Mouse (Mus musculus) cerebellum, adult 9-10 months (tissue): ENCODE data around the gene Tanc1.
"Not testable (repeated sequence)": the region's sequence is repeated elsewhere in the genome, so short reads cannot be mapped to it uniquely, and the experiment has no call there.

ENCODE experiments used
- DNase-seq: peaks from one replicate; pipeline ENCODE4 v3.0.0; 2022

The Tanc1 gene

DNA sequence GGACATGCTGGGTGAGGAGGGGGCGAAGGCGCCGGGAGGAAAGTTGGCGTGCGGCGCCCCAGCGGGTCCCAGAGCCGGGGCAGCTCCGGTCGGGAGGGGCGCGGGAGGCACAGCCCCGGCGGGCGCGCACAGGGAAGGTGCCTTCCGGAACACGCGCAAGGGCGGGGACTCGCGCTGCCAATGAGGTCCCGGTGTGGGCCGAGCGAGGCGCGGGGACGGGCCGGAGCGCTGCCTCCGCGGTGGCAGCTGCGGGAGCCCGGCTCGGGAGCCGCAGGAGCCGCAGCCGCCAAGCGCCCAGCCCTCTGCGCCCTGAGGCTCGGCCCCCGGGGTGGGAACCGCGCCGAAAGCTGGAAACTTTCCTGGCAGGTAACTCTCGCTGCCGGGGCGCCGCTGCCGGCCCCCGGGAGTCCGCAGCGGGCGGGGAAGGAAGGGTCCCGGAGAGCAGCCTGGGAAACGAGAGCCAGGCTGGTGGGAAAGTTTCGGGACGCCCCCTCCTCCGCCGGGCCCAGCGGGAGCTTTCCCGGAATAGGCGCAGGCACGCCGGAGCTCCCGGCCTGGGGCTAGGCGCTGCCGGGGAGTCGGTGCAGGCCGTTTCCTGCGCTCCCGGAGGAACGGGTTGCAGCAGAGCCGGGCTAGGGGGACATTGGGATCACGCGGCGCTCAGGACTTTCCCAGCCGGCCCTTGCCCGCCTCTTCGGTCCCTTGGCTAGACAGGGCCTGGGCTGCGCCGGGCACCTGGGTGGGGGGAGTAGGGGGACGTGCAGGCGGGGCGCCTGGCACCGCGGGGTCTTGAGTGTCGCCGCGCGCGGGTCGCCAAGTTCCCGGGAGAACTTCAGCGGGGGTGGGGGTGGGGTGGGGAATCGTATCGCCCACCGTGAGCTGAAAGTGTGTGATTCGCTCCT is at the start of gene Tanc1:
Gene Tanc1 (plus strand): TSS at position 212 of the 902 bp plus-strand sequence.
- peak; percentile 85 for DNase-seq

DNA sequence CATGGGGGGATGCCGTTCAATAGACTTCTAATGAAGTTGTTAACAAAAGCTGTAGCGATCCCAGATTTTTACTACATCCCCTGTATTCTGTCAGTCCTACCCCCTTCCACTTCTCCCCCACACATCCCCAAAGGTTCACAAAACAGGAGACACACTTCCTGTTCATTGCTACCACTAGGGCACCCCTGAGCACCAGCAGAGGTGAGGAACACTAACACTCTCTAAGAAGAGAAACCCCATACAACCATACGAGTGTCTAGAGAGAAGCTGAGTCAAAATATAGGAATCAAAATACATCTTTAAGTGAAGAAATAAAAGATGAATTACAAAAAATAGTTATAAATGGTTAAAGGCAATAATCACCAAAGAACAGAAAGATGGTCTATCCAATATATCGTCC is 49.6 kb upstream of the Tanc1 start:
- no peak for DNase-seq

DNA sequence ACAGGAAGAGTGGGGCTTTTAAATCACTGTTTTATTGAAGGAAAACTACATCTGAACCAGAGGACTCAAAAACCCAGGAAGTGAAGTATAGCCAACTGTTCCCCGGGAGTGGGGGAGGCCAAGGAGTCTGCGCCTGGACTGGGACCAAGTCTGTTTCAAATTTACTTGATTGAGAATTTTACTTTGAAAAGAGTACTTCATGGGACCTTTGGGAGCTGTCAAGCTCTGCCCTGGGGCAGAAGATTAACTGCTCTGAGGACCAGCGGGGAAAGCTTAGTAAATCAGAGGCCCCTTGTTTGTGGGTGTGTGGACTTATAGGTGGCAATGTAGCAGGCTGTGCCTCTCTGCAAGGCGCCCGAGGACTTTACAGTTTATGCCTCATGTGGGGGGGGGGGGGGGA is 49.1 kb upstream of the Tanc1 start:
- no peak for DNase-seq

DNA sequence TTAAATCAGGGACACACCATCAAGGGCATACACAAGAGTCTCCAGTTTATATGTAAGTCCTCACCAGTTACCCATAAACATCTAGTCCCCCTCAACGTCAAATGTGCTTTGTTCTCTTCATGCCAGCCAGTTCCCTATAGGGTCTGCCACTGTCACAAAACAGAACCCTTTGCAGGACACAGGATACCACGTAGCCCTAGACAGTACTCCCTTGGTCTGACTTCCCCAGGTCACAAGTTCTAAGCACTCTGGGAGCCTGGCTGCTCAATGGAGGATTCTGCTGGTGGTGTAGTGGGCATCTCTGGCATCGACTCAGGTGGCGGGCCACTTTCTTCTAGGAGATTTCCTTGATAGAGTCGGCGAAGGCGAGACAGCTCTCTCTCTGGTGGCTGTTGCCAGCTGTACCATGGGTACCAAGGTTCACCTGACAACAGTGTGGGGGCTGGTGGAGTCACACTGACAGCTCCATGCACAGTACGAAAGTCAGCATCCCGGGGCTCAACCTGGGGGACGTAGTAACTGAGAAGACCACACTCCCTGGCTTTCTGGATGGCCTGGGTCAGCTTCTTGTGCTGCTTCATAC is 47.7 kb upstream of the Tanc1 start:
- not testable (repeated sequence) for DNase-seq

DNA sequence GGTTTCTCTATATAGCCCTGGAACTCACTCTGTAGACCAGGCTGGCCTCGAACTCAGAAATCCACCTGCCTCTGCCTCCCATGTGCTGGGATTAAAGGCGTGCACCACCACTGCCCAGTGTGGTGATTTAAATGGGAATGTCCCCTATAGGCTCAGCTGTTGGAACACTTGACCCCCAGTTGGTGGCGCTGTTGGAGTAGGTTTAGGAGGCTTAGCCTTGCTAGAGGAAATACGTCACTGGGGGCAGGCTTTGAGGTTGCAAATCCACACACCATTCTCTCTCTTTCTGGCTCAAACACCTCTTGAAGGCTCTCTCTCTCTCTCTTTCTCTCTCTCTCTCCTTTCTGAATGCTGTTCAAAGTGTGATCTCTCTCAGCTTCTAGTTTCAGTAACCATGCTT is 46.9 kb upstream of the Tanc1 start:
- no peak for DNase-seq

DNA sequence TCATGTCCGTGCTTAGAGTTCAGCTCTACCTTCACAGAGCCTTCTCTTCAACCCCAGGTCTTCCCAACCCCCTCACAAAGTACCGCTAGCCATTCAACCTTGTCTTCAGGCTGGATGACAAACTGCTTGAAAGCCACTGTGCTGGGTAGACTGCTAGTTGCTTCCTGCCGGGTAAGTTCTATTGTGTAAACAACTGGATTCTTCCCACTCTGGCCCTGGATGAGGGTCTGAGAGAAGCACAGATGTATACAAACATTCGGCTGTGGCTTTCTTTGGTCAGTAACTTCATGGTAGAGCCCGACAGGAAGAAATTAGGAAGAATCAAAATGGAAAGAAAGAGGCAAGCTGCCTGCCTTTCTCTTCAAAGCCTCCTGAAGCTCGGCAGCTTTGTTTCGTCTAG is 30.9 kb upstream of the Tanc1 start:
- DNase-seq = no peak

DNA sequence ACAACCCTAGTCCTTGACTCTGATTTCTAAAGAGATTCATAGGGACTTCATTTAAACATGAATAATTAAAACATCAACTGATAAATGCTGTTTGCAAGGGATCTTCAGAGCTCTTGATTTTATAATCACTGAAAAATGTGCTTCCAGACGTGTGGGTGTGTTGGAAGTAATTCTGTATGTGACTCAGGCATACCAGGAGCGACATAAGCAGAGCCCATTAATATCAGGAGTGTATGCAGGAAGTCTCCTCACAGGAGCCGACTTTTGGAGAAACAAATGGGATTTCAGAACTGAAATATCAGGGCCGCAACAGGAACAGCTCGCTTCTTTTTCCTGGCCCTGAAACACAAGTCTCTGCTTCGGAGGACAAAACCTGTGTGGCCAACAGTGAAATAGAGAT is 27.9 kb upstream of the Tanc1 start:
- DNase-seq = no peak

DNA sequence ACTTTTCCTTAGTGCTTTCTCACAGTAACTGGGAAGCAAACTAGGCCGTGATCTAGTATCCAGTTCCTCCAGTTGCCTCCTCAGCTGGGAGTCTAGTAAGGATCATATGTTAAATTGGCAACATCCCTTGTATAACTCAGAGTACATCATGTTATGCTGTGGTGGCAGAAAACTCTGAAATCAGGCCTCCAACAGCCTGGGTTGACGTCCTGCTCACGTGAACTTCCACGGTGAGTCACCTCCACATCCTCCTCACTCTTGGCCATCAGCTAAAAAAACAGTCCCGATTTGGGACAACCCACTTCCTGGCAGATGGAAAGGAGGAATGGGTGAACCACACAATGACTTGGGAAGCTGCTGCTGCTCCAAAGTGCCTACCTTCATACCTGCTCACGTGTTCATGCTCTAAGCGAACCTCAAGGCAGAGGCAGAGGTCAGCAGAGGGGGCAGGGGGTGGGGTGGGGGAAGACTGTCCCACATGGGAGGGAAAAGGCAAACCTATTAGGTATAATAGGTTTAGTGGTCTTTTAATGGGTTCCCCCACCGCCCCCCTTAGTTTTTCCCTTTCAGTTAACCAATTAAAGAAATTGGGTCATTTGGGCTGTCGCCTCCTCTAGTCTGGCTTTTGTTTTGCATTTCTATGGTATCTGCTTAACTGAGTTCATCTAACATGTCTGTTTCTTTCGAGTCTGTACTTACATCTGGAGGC is 24.3 kb upstream of the Tanc1 start:
- DNase-seq = no peak

DNA sequence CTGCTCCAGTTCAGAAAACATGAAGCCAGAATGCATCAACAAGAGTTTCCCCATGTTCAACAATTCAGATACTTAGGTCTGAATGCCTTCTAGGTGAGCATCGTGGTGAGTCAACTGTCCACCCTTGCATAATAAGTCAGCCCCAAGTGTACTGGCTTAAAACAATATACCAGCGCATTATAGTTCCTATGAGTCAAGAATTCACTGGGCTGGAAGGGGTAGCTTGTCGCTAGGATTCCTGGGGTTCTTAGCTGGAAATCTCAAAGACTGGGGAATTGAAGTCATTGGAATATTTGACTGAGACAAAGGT is 23.8 kb upstream of the Tanc1 start:
- DNase-seq = no peak

DNA sequence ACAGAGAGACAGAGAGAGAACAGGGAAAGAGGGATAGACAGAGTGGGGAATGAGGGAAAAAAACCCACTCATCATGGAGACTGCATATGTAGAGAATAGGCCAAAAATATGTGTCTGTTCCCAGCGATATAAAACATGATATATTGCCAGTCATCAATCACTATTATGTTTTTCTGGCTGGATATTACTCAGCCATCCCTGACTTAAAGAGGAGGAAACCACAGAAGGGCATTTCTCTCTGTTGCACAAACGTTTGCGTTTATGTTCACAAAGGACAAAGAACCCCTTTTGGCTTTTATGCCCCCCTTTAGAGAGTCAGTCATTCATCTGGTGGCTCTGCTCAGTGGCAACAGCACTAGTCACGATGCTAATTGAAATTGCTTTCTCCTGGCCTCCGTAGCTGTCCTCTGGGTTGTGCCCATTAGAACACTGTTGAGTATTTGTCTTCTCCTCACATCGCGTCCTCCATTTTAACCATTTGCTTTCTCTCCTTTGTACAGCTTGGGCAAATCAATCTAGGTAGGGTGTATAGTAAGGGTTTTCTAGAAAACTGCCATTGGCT is 18.4 kb upstream of the Tanc1 start:
- no peak for DNase-seq

DNA sequence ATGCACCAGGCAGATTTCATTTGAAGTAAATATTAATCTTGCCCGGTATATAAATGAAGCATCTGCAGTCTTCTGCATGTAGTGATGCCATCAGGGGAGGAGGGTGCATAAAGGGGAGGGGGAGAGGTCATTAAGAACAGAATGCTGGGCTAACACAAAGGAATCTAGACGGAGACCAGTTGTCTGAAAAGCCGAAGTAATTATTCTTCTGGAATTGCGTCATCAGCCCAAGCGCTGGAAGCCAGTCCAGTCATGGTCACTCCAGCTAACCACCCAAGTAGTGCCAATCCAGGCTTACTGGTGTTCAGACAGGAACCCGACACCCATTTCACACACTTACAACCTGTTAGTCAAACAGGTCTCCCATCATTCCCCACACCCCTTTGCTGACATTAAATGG is 17.7 kb upstream of the Tanc1 start:
- DNase-seq = no peak

DNA sequence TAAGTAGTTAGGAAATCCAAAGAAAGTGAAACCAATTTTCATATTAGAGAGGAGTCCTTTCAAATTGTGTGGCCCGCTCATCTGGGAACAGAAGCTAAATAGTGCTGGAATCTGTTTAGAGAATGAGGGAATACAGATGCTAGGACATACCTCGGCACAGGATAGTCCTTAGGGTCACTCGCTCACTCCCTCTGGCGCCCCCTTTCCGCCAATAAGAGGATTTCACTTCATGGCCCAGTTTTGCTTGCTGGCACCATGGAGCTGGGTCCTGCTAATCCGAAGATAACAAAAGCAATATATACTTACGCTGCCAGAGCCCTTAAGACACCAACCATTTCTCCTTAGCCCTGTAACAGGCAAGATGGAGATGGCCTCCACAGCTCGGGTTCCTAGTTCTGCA is 15.3 kb upstream of the Tanc1 start:
- no peak for DNase-seq

DNA sequence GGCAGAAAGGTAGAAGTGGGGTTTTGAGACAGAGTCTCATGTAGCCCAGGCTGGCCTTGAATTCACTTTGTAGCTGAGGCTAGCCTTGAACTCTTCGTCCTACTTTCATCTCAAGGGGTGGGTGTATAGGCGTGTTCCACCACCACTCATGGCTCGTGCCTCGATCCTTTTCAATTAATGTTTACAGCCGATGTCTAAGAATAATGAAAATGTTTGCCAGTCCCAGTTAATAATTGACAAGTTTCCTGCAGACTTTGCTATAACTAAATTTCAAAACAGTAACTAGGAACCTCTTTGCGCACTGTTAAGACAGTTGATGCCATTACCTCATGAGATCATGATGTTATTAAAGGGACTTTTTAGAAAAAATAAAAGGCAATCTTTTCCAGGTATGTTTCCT is 13.6 kb upstream of the Tanc1 start:
- no peak for DNase-seq

DNA sequence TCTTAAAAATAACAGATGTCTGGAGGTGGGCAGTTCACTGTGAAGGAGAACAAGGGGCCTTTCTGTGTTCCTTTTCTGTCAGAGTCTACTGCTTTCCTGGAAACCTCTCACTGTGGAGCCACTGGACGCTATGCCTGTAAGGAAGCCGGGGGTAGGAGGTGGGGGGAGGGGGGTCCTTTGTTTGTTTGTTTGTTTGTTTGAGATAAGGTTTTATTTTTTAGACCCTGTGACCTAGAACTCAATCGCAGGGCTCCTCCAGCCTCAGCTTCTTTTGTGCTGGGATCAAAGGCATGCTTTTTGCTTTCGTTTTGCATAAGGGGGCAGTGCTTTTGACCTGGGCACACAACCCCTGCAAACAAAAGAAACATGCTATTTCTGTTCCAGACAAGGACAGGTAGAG is 12.9 kb upstream of the Tanc1 start:
- no peak for DNase-seq

DNA sequence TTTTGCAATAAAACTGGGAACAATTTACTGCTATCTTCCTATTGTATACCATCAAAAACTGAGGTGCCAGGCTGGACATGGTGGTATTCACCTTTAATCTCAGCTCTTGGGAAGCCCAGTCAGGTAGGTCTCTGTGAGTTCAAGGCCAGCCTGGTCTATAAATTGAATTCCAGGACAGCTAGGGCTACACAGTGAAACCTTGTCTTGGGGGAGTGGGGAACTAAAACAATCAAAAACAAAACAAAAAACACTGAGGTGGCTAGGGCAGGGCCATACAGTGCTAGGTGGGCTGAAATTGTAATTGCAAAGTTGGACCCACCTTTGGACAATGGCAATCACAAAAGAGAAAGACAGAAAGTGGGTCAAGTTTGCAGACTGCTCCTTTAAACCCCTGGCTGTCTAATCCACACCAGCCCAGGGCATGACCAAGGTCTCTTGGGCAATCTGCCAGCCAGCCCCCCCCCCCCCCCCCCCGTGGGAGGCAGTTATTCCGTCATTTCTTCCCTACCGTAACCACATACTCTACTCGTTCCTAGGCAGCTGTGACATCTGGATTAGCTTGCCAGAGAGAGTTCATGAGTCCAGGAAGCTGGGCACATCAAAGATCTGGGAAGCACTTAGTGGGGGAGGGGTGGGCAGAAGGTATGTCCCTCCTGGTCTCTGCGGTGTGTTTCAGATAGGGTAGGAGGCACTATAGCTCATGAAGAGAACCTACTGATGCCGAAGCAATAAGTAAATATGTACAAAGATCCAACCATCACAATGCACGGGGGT is 12.3 kb upstream of the Tanc1 start:
- DNase-seq = peak; percentile 49

DNA sequence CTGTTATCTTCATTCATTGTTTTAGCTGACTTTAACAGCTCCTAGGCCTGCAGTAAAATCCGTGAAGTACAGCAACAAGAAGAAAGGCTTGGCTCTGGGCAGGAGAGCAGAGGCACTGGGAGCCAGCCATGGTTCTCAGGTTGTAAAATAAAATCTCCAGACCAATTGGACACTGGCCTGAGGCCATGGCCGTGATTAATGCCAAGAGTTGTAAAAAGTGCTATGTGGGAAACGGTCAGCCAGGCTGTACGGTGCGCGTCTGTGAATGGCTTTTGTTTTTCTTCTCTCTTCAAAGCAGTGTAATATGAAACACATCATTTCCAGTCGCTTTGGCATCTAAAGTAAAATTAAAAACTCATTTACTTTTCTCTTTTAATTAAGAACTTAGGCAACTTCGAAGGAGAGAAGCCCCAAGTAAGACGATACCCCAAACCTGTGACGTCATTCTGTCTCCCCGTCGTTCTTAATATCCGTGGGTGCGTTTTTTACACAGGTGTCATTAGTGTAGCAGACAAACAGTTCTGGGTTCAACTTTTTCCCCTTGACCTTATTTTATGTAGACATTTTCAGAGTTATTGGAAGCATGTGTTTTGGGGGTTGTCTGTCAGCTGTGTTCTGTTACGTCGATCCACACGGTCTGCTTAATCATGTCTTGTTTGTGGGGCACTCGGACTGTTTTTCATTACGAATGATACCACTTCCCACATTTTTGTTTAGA is 11.6 kb upstream of the Tanc1 start:
- peak; percentile 87 for DNase-seq

DNA sequence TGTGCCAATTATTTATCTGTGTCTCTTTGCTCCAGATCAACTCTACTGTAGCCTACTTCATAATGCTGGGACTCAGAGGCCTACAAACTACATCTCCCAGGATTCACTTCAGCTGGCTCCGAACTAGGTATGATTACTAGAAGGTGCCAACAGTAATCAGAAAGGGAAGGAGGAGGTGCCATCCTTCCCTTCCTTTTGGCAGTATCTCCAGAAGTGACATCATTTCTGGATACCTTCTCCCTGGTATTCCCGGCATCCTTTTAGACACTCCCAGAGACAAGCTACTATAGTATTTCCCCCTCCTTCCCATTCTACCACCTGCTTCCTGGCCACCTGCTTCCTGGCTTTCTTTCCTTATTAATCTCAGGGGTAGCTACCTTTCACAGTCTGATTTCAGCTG is 10.9 kb upstream of the Tanc1 start:
- DNase-seq = peak; percentile 99

DNA sequence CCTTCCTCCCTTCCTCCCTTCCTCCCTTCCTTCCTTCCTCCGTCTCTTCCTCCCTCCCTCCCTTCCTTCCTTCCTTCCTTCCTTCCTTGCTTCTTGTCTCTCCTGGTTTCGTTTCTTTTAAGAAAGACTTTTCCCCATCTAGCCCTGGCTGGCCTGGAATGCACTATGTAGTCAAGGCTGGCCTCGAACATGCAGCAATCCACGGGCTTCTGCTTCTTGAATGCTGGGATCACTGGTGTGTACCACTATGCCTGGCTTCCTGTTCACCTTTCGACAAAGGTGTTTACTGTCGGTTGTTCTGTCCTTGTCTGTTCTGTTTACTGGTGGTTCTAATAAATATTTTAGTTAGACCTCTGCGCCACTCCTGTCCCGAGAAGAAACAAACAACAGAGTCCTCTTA is 10.4 kb upstream of the Tanc1 start:
- DNase-seq = peak; percentile 61

DNA sequence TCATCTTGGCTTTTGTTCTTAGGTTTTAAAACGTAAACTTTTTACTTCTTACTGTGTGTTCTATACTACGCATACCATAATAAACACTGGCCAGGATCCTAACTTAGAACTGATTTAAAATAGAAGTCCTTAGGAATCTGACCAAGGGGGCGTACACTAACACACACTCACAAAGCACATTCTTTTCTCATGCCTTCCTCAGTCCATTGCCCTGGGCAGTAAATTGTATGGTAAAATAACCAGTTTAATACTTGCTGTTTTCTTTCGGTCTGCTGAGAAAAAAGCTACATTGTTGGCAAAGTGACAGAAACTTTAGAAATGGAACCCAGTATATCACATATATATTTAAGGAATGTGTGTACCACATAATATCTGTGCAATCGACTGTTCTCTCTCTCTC is 2.9 kb upstream of the Tanc1 start:
- DNase-seq = no peak

DNA sequence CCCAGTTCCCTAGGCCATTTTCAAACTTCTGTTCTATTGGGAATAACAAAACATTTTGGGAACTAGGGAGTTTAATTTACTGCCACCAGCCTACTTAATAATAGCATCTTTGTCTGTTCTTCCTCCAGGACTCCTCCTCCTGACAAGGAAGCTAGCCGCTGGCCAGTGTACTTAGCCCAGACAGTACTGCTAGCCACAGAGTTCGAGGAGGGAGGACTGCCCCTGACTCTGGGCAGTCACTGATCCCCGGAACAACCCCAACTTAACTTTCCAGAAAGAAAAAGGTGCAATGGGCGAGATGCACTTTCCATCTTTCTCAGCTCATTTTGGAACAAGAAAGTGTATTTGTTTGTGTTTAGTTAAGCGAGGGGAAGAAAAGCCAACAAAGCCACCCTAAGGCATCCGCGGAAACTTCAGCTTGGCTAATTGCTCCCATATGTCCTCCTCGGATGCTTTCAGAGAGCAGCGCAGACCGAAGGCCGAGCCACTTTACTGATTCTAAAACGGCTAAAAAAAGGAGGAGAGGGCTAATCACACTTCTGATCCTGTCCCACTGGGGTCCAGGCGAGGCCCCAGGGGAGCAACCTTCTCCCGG is 529 bp upstream of the Tanc1 start:
- DNase-seq = no peak

DNA sequence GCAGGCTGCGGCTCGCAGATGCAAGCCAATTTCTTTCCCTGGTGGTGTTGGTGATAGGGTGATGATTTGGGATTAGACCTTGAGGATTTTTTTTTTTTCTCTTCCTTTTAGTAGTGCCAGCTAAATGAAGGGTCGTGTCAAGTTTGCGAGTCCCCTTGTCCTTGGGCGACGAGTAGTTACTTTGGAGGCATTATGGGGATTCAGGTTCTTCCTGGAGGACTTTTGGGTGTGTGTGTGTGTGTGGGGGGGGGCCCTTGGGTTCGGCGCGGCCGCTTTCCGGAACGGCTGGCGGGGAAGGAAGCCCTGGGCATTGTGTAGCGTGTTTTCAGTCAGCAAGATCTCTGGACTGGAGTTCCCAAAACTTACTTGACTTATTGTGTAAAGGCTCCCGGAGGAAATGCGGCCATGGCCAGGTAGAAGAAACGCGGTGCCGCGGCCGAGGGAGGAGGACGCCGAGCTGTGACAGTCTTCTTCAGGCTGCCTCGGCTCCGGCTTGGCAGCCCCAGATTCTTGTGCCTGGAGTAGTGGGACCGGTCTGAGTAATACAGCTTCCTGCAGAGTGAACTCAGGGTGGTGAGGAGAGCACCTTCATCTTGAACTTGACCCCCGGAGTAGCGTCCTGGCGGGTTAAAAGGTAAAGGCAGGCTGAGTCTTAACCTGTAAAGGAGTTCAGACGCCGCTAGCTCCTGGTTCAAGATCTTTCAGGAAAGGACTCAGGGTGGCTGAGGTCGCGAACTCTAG is 1.1 kb downstream of the Tanc1 start:
- no peak for DNase-seq
